Mouse (Mus musculus) C2C12 (cell line): ENCODE results near the gene Slc12a8. TPM values are rescaled to one million over a fixed set of nuclear protein-coding genes. Genes with fewer than 3 reads are reported as not detected.
A peak's percentile ranks its signal among the peaks of the same experiment; 100 is the strongest.

Experiments used
- H3K27me3 ChIP-seq: one replicate; pipeline ENCODE4 v1.6.1; 2011; ENCODE audit not compliant: control insufficient read depth, insufficient read depth, insufficient read length
- H3K36me3 ChIP-seq: one replicate; pipeline ENCODE4 v1.6.1; 2011; ENCODE audit not compliant: control insufficient read depth, insufficient read depth
- H3K4me3 ChIP-seq: one replicate; pipeline ENCODE4 v1.5.1; 2011; ENCODE audit warnings: mild to moderate bottlenecking, control low read depth; ENCODE audit not compliant: poor library complexity, insufficient read depth, severe bottlenecking
- H3K79me2 ChIP-seq: one replicate; pipeline ENCODE4 v1.6.1; 2011; ENCODE audit not compliant: control insufficient read depth, insufficient read depth
- H3K79me3 ChIP-seq: one replicate; pipeline ENCODE4 v1.6.1; 2011; ENCODE audit warnings: low read depth, control low read depth
- H3ac ChIP-seq: one replicate; pipeline ENCODE3; 2011; ENCODE audit warnings: low read depth; ENCODE audit not compliant: control insufficient read depth, insufficient read length
- CEBPB ChIP-seq: IDR thresholded peaks from one replicate; pipeline ENCODE4 v1.6.1; 2011; ENCODE audit warnings: low read depth, mild to moderate bottlenecking, control low read depth, moderate library complexity
- CTCF ChIP-seq: IDR thresholded peaks from one replicate; pipeline ENCODE4 v1.5.1; 2011; ENCODE audit not compliant: control insufficient read depth, insufficient read depth, insufficient read length
- FOSL1 ChIP-seq: IDR thresholded peaks from one replicate; pipeline ENCODE4 v1.8.0; 2011; ENCODE audit warnings: mild to moderate bottlenecking, low read length; ENCODE audit not compliant: poor library complexity, insufficient read depth, severe bottlenecking
- MAX ChIP-seq: IDR thresholded peaks from one replicate; pipeline ENCODE4 v1.6.1; 2011; ENCODE audit warnings: mild to moderate bottlenecking, control low read depth
- MYOD1 ChIP-seq: IDR thresholded peaks from one replicate; pipeline ENCODE4 v1.6.1; 2011; ENCODE audit warnings: low read depth; ENCODE audit not compliant: control insufficient read depth, insufficient read length
- MYOG ChIP-seq: IDR thresholded peaks from one replicate; pipeline ENCODE4 v1.6.1; 2011; ENCODE audit not compliant: control insufficient read depth, insufficient read length; ENCODE audit errors: extremely low read depth
- USF1 ChIP-seq: IDR thresholded peaks from one replicate; pipeline ENCODE4 v1.6.1; 2011; ENCODE audit warnings: low read depth, mild to moderate bottlenecking, control low read depth, moderate library complexity
- polyA plus RNA-seq: library from polyadenylated mRNA; unstranded; fragments of >200 nt; fragmentation: generic; extraction: Trizol; gene quantifications from one replicate; pipeline ENCODE4 v1.2.1, GENCODE M21; 2012; ENCODE audit warnings: missing spikeins

The Slc12a8 gene
- polyA plus RNA-seq, 1 experiment: 0.06 TPM

DNA sequence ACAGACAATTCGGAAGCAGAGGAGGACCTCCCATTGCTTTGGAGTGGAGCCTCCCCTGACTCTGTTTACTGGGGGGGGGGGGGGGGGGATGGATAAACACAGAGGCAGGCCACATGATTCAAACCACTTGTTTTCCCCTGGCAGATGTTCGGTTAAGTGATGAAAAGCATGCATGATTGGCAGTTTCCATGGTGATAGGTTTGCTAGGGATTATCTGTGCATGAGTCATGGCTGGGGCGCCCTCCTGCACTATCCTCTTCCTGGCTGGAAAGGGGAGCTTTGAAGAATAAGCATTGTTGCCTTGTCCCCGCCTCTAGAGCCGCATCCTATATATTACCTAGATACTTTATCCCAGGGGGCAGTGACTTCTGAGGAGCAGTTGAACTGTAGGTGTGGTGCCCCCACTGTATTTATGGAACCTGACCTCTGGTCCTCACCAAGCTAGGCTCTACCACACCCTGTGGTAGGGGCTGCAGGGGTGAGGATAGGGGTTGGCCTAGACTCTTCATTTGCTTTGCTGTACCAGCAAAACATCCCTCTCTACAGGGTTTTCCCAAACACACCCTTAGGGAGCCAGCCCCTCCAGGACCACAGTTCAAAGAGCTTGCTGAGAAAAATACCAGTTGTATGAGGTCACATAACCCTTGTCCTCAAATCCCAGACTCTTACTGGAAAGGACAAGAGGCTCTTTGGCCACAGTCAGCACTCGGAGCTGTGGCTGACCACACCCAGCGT is 77.1 kb downstream of the Slc12a8 start:
- TF ChIP-seq MYOD1 (peak; percentile 64), CTCF (no peak), MAX (peak; percentile 38), USF1 (peak; percentile 32)
- peak overlapping the region; percentile 24 for H3ac ChIP-seq
- no peaks in the 10 kb centered on the region for H3K27me3 ChIP-seq
- H3K79me3 ChIP-seq: no peaks in the 10 kb centered on the region
- no peak overlapping the region for H3K4me3 ChIP-seq
- no peaks in the 10 kb centered on the region for H3K79me2 ChIP-seq
- no peaks in the 10 kb centered on the region for H3K36me3 ChIP-seq

- Histone ChIP-seq H3K79me2 (no peaks in the 10 kb centered on the region), H3K4me3 (no peak overlapping the region), H3K79me3 (no peaks in the 10 kb centered on the region), H3K27me3 (no peaks in the 10 kb centered on the region), H3ac (no peak overlapping the region), H3K36me3 (no peaks in the 10 kb centered on the region)
- TF ChIP-seq MAX (no peak), CTCF (no peak), CEBPB (no peak), USF1 (no peak), MYOD1 (no peak), MYOG (no peak), FOSL1 (no peak)
These were observed 78.2 kb downstream of the Slc12a8 start for GRCm38 (mm10) chr16:33595235-33595769.

GRCm38 (mm10) chr16:33596213-33596612 is 79.1 kb downstream of the Slc12a8 start:
- Histone ChIP-seq H3K36me3 (no peaks in the 10 kb centered on the region), H3K27me3 (no peaks in the 10 kb centered on the region), H3K79me3 (no peaks in the 10 kb centered on the region), H3ac (no peak overlapping the region), H3K79me2 (no peaks in the 10 kb centered on the region), H3K4me3 (no peak overlapping the region)
- TF ChIP-seq CTCF: no peak
- TF ChIP-seq FOSL1: no peak
- TF ChIP-seq USF1: no peak
- TF ChIP-seq MYOG: no peak
- TF ChIP-seq CEBPB: no peak
- no peak for TF ChIP-seq MYOD1
- no peak for TF ChIP-seq MAX

DNA sequence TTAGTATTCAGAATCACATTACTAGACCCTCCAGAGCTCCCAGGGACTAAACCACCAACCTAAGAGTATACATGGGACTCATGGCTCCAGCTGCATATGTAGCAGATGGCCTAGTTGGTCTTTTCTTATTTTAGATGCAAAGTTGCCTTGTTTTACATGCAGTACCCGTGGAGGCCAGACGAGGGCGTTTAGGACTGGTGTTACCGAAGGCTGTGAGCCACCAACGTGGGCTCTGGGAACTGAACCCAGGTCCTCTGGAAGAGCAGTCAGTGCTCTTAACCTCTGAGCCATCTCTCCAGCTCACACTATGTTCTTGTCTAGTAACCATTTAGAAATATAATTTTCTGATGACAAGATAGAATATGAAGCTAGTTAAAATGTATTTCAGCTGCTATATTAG is 83.1 kb downstream of the Slc12a8 start:
- no peak overlapping the region for H3K4me3 ChIP-seq
- H3K79me2 ChIP-seq: no peaks in the 10 kb centered on the region
- H3ac ChIP-seq: no peak overlapping the region
- H3K36me3 ChIP-seq: no peaks in the 10 kb centered on the region
- TF ChIP-seq USF1 (no peak), CTCF (no peak), FOSL1 (no peak), MAX (no peak), MYOG (no peak), CEBPB (no peak)
- H3K79me3 ChIP-seq: no peaks in the 10 kb centered on the region
- H3K27me3 ChIP-seq: no peaks in the 10 kb centered on the region

- no peak overlapping the region for H3ac ChIP-seq
These were observed 84.2 kb downstream of the Slc12a8 start for GRCm38 (mm10) chr16:33601299-33601698.

More at GRCm38 (mm10) chr16:33601299-33601698, 84.2 kb downstream of the Slc12a8 start:
- TF ChIP-seq FOSL1: no peak
- TF ChIP-seq CTCF: no peak
- no peak for TF ChIP-seq USF1
- TF ChIP-seq MYOG: no peak
- Histone ChIP-seq H3K4me3 (no peak overlapping the region), H3K79me2 (no peaks in the 10 kb centered on the region), H3K27me3 (no peaks in the 10 kb centered on the region), H3K36me3 (no peaks in the 10 kb centered on the region), H3K79me3 (no peaks in the 10 kb centered on the region)
